Mouse (Mus musculus) lung, embryonic 15.5 days (tissue): Measurements from ENCODE around the gene Calr3. TPM values are rescaled to one million over a fixed set of nuclear protein-coding genes. Genes with fewer than 3 reads are reported as not detected.

Experiments used
- ATAC-seq: fragments of 200-750 bp; cut with Nextera tagmentation; 2 replicates; pipeline ENCODE4 v1.8.0; 2017; ENCODE audit warnings: moderate number of reproducible peaks, borderline replicate concordance; ENCODE audit not compliant: low FRiP score, low TSS enrichment; ENCODE audit errors: extremely low read depth
- H3K27ac ChIP-seq: fragments of 300-500 bp; sonication (generic); 2 replicates; pipeline ENCODE4 v1.5.1; 2015; ENCODE audit warnings: moderate library complexity, mild to moderate bottlenecking, inconsistent platforms
- H3K27me3 ChIP-seq: fragments of 300-500 bp; sonication (generic); 2 replicates; pipeline ENCODE4 v1.6.1; 2015; ENCODE audit warnings: inconsistent platforms
- H3K36me3 ChIP-seq: fragments of 300-500 bp; sonication (generic); 2 replicates; pipeline ENCODE4 v1.6.1; 2015; ENCODE audit warnings: inconsistent platforms
- H3K4me1 ChIP-seq: fragments of 300-500 bp; sonication (generic); 2 replicates; pipeline ENCODE4 v1.6.1; 2015; ENCODE audit warnings: inconsistent platforms
- H3K4me2 ChIP-seq: fragments of 300-500 bp; sonication (generic); 2 replicates; pipeline ENCODE4 v1.6.1; 2015; ENCODE audit warnings: inconsistent platforms, mild to moderate bottlenecking, moderate library complexity
- H3K4me3 ChIP-seq: fragments of 300-500 bp; sonication (generic); 2 replicates; pipeline ENCODE4 v1.5.1; 2015; ENCODE audit warnings: mild to moderate bottlenecking, inconsistent platforms
- H3K9ac ChIP-seq: fragments of 300-500 bp; sonication (generic); 2 replicates; pipeline ENCODE4 v1.6.1; 2015; ENCODE audit warnings: inconsistent platforms
- H3K9me3 ChIP-seq: fragments of 300-500 bp; sonication (generic); 2 replicates; pipeline ENCODE4 v1.6.1; 2016; ENCODE audit warnings: inconsistent platforms
- WGBS: fragments of 180-500 bp; shearing (Covaris S2); methylation state at CpG from one replicate; pipeline ENCODE4 v1.1.7; 2015; 5-methylcytosine and 5-hydroxymethylcytosine counted together
- microRNA-seq: library from miRNA; unstranded; fragments of <30 nt; microRNA quantifications from one replicate; pipeline ENCODE4, GENCODE M21; 2016
- polyA plus RNA-seq: library from polyadenylated mRNA; unstranded; fragments of >200 nt; fragmentation: Nextera tagmentation; extraction: Ambion mirVana; gene quantifications from 2 replicates; pipeline ENCODE4 v1.2.1, GENCODE M21; 2015

Calr3 gene
- polyA plus RNA-seq, 1 experiment from 2014 or later = 2.0 TPM

DNA sequence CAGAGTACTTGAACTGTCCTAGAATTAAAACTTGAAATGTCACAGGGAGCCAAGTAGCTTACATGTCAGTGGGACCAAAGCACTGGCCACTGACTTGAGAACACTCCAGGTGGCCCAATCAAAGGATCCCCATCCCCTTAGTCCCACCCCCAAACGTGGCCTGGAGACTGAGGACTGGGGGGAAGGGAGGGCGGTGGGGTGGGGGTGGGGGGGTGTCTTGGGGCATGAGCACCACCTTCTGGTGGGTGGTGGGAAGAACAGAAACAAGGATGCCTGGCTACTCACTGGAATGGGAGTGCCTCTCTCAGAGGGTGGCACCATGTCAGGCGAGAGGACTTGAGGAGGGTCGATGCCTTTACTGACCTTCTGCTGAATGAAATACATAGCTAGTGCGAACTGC, 61.3 kb downstream of the Calr3 start:
- WGBS = 51% methylated on average over 5 of the region's 5 CpGs
- Histone ChIP-seq H3K9me3 (no peaks in the 10 kb centered on the region), H3K4me2 (no peak overlapping the region), H3K27me3 (no peaks in the 10 kb centered on the region), H3K27ac (no peak overlapping the region), H3K4me3 (no peak overlapping the region), H3K36me3 (peaks cover 96% of the 10 kb centered on the region), H3K4me1 (no peaks in the 10 kb centered on the region), H3K9ac (no peak overlapping the region)
- ATAC-seq = 0 out of 2 replicates have a peak, but pooled peaks have one; percentile 24

DNA sequence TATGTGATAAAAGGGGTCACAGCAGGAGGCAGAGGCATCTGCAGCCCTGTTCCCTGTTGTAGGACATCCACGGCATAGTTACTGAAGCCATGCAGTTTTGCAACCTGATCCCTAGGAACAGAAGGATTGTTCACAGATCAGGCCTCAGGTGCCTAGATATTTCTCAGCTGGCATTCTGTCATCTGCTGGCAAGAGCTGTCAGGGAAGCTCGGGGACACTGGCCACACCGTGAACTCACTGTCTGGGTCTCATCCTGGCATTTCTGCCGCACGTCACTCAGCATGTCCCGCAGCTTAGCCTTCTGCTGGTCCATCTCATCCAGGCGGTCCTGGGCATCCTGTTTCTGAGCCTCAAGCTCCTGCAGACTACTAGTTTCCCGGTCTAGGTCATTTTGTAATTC, 63.0 kb downstream of the Calr3 start:
- no peak overlapping the region for H3K27ac ChIP-seq
- no peaks in the 10 kb centered on the region for H3K4me1 ChIP-seq
- no peak overlapping the region for H3K4me2 ChIP-seq
- WGBS = 83% methylated on average over 8 of the region's 8 CpGs
- no peak overlapping the region for H3K9ac ChIP-seq
- no peaks in the 10 kb centered on the region for H3K9me3 ChIP-seq
- ATAC-seq = no peak
- H3K36me3 ChIP-seq = peaks cover 93% of the 10 kb centered on the region
- H3K4me3 ChIP-seq = no peak overlapping the region
- no peaks in the 10 kb centered on the region for H3K27me3 ChIP-seq

DNA sequence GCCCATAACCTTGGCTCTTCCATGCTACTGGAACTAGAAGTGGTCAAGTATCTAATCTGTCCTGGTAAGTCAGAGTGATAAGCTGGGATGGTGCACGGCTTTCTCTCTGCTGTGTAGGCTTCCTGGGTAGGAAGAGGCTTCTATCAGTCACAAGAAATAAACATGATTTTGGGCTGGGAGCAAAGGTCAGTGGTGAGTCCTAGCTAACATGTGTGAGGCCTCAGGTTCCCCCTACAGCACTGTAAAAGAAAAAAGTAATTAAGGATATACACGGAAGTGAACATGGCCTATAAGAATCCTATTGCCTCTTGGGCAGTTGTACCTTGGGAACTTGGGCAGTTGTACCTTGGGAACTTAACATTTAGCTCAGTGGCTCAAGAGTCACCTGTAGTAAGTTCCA, 66.8 kb downstream of the Calr3 start:
- WGBS = 70% methylated on average over 2 of the region's 2 CpGs
- H3K36me3 ChIP-seq = peaks cover 89% of the 10 kb centered on the region
- no peaks in the 10 kb centered on the region for H3K27me3 ChIP-seq
- H3K27ac ChIP-seq = no peak overlapping the region
- no peaks in the 10 kb centered on the region for H3K4me1 ChIP-seq
- H3K4me2 ChIP-seq = no peak overlapping the region
- no peak for ATAC-seq
- H3K4me3 ChIP-seq = no peak overlapping the region
- H3K9me3 ChIP-seq = no peaks in the 10 kb centered on the region
- no peak overlapping the region for H3K9ac ChIP-seq

DNA sequence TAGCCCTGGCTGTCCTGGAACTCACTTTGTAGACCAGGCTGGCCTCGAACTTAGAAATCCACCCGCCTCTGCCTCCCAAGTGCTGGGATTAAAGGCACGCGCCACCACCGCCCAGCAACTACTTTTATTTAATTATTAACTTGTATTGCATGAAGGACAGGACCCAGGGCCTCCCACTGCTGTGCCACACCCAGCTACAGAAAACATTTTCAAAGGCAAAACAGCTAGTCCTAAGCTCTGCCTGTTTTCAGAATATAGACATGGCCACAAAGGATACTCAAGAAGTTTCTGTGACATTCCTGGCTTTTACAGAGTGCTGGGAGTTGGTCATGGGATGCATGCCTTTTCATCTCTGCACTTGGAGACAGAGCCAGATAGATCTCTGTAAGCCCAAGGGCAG, 67.4 kb downstream of the Calr3 start:
- H3K27ac ChIP-seq = no peak overlapping the region
- ATAC-seq = no peak
- no peak overlapping the region for H3K4me2 ChIP-seq
- no peaks in the 10 kb centered on the region for H3K27me3 ChIP-seq
- WGBS = 91% methylated on average over 5 of the region's 5 CpGs
- no peaks in the 10 kb centered on the region for H3K9me3 ChIP-seq
- no peaks in the 10 kb centered on the region for H3K4me1 ChIP-seq
- peaks cover 89% of the 10 kb centered on the region for H3K36me3 ChIP-seq
- no peak overlapping the region for H3K4me3 ChIP-seq
- H3K9ac ChIP-seq = no peak overlapping the region

DNA sequence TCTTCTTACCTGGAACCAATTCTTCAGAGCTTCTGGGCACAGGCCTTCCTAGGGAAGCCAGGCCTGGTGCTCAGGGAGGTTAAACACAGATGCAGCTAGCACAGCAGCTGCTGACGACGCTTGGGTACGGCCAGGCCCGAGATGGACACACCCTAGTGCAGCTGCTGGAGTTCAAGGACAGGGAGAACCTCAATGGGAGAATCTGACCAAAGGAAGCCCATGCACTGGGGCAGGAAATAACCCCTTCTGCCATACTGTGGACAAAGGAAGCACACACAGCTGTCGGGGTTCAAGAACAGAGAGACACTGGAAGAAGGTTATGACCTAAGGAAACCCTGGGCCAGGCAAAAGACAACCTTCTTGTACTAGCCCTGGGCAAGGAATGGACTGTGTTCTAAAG, 68.5 kb downstream of the Calr3 start:
- 72% methylated on average over 5 of the region's 5 CpGs for WGBS
- no peak overlapping the region for H3K9ac ChIP-seq

More for the DNA sequence above, 68.5 kb downstream of the Calr3 start:
- Histone ChIP-seq H3K4me2 (no peak overlapping the region), H3K4me3 (no peak overlapping the region), H3K27me3 (no peaks in the 10 kb centered on the region), H3K4me1 (no peaks in the 10 kb centered on the region), H3K36me3 (peaks cover 90% of the 10 kb centered on the region), H3K27ac (no peak overlapping the region), H3K9me3 (no peaks in the 10 kb centered on the region)
- ATAC-seq = no peak

Small RNA genes within 50 kb of the gene (microRNA-seq; reads per million reads assigned to microRNA genes)
- gene Mir7068 = 2.0 reads per million, percentile 5 among the genes with 10 or more reads in this experiment

Other genes starting within 250 kb of the Calr3 start
- 0.20 TPM in 2 replicates for gene Cib3, start 231.0 kb downstream of the Calr3 start, polyA plus RNA-seq
- not detected in 2 replicates for gene Gm11034, start 230.2 kb downstream of the Calr3 start, polyA plus RNA-seq
- gene Fam32a, start 224.1 kb downstream of the Calr3 start, polyA plus RNA-seq = 71.6 and 77.4 TPM in 2 replicates
- gene Ap1m1, start 203.9 kb downstream of the Calr3 start, polyA plus RNA-seq = 103 and 106 TPM in 2 replicates
- 33.1 and 33.8 TPM in 2 replicates for gene Gm10282, start 138.6 kb downstream of the Calr3 start, polyA plus RNA-seq
- gene Klf2, start 124.8 kb downstream of the Calr3 start, polyA plus RNA-seq = 13.3 and 14.0 TPM in 2 replicates
- 50.6 and 55.6 TPM in 2 replicates for gene Eps15l1, start 22.4 kb downstream of the Calr3 start, polyA plus RNA-seq
- gene 1700030K09Rik, start within 50 bp of the Calr3 start, polyA plus RNA-seq = 15.6 and 16.9 TPM in 2 replicates
- 45.6 and 52.3 TPM in 2 replicates for gene Cherp, start 31.4 kb upstream of the Calr3 start, polyA plus RNA-seq
- gene Slc35e1, start 48.7 kb upstream of the Calr3 start, polyA plus RNA-seq = 23.3 and 24.6 TPM in 2 replicates
- gene Med26, start 104.4 kb upstream of the Calr3 start, polyA plus RNA-seq = 17.2 TPM in 2 replicates
- gene Smim7, start 127.2 kb upstream of the Calr3 start, polyA plus RNA-seq = 117 and 118 TPM in 2 replicates
- 18.3 and 20.7 TPM in 2 replicates for gene Tmem38a, start 128.2 kb upstream of the Calr3 start, polyA plus RNA-seq
- 0.17 and 0.21 TPM in 2 replicates for gene Nwd1, start 202.8 kb upstream of the Calr3 start, polyA plus RNA-seq